Mouse (Mus musculus) ES-E14 (cell line): ENCODE data around the gene Clybl.

ENCODE experiments used
- CHD2 ChIP-seq: IDR thresholded peaks from 2 replicates; pipeline ENCODE4 v1.6.1; 2014; ENCODE audit warnings: mild to moderate bottlenecking, low read depth, low read length, inconsistent platforms
- HCFC1 ChIP-seq: IDR thresholded peaks from 2 replicates; pipeline ENCODE4 v1.6.1; 2012; ENCODE audit warnings: low read length, inconsistent platforms, borderline replicate concordance; ENCODE audit not compliant: insufficient read depth

DNA sequence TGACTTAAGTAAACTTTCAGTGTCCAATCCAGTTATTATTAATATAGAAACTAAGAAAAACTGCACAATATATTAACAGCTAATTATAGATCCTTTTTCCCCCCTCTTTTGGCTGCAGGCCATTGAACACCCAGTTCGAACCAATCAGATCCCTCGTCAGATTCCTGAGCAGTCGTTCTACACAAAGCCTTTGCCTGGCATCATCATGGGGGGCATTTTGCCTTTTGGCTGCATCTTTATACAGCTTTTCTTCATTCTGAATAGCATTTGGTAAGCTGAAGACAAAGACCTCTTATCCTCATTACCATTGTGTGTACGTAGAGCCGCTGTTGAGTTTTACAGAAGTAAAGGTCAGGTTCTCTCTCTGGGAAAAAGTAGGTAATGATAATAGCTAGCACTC lies 30.9 kb upstream of the Clybl start:
- no peak for TF ChIP-seq CHD2
- no peak for TF ChIP-seq HCFC1
